Mouse (Mus musculus) CH12.LX (cell line): Measurements from ENCODE around the gene Hltf. TPM values are rescaled to one million over a fixed set of nuclear protein-coding genes. Genes with fewer than 3 reads are reported as not detected.
"Not testable (repeated sequence)": the region's sequence is repeated elsewhere in the genome, so short reads cannot be mapped to it uniquely, and the experiment has no call there.

ENCODE experiments used
- DNase-seq: peaks from one replicate; pipeline ENCODE4 v3.0.0-alpha.2; 2013; ENCODE audit errors: extremely low read depth
- H3K27ac ChIP-seq: 2 replicates; pipeline ENCODE4 v1.5.1; 2012; ENCODE audit warnings: low read depth, mild to moderate bottlenecking, control low read depth, moderate library complexity; ENCODE audit not compliant: insufficient read depth
- H3K27me3 ChIP-seq: replicated peaks from 2 replicates; pipeline ENCODE3; 2012; ENCODE audit warnings: inconsistent platforms
- H3K36me3 ChIP-seq, 2 experiments: replicated peaks in 1 of 2; 2 replicates each; pipeline versions ENCODE3 to v1.6.1; 2012; ENCODE audit warnings: inconsistent platforms in 1 of 2, low read length in 1 of 2, mild to moderate bottlenecking in 1 of 2, mixed read lengths in 1 of 2, moderate library complexity in 1 of 2; ENCODE audit not compliant: control insufficient read depth in 1 of 2, insufficient read depth in 1 of 2
- H3K4me1 ChIP-seq, 2 experiments: 2 replicates each; pipeline ENCODE4 v1.6.1; 2012; ENCODE audit warnings: inconsistent platforms in 1 of 2, moderate library complexity in 1 of 2; ENCODE audit not compliant: insufficient read depth in 2 of 2, control insufficient read depth in 1 of 2
- H3K4me2 ChIP-seq: 2 replicates; pipeline ENCODE4 v1.6.1; 2012; ENCODE audit warnings: low read depth, mild to moderate bottlenecking, control low read depth; ENCODE audit not compliant: poor library complexity, insufficient read depth, severe bottlenecking
- H3K4me3 ChIP-seq, 3 experiments: fragments of 150-350 bp in 1 of 3; sonication (generic) in 1 of 3; replicated peaks in 1 of 3; 2 replicates each; pipeline versions ENCODE3 to v1.5.1; 2011 to 2012; ENCODE audit warnings: low read depth in 2 of 3, low read length in 2 of 3, mild to moderate bottlenecking in 2 of 3, moderate library complexity in 2 of 3, control low read depth in 1 of 3, improper control_type of control experiment in 1 of 3, inconsistent platforms in 1 of 3, mixed read lengths in 1 of 3; ENCODE audit not compliant: poor library complexity in 1 of 3
- H3K79me2 ChIP-seq: replicated peaks from 2 replicates; pipeline ENCODE4 v1.6.1; 2012; ENCODE audit warnings: mild to moderate bottlenecking, moderate library complexity; ENCODE audit not compliant: control insufficient read depth, poor library complexity, insufficient read depth, severe bottlenecking; ENCODE audit errors: extremely low read depth
- H3K9ac ChIP-seq: 2 replicates; pipeline ENCODE4 v1.6.1; 2012; ENCODE audit warnings: low read depth, mild to moderate bottlenecking, control low read depth, moderate library complexity; ENCODE audit not compliant: insufficient read depth
- H3K9me3 ChIP-seq: replicated peaks from 2 replicates; pipeline ENCODE3; 2012; ENCODE audit warnings: low read length, inconsistent platforms, mixed read lengths
- CHD1 ChIP-seq: IDR thresholded peaks from 2 replicates; pipeline ENCODE4 v1.6.1; 2012; ENCODE audit warnings: low read depth, low read length, improper control_type of control experiment, inconsistent platforms
- CHD2 ChIP-seq: IDR thresholded peaks from 2 replicates; pipeline ENCODE4 v1.6.1; 2011; ENCODE audit warnings: low read length, improper control_type of control experiment
- CTCF ChIP-seq, 2 experiments: IDR thresholded peaks in 1 of 2; conservative IDR thresholded peaks in 1 of 2; 2 replicates each; pipeline ENCODE4 v1.5.1; 2011 to 2012; ENCODE audit warnings: low read depth in 2 of 2, low read length in 2 of 2, improper control_type of control experiment in 1 of 2, inconsistent platforms in 1 of 2, mild to moderate bottlenecking in 1 of 2, moderate library complexity in 1 of 2
- E2F4 ChIP-seq: IDR thresholded peaks from 2 replicates; pipeline ENCODE4 v1.6.1; 2011; ENCODE audit warnings: low read depth, low read length, improper control_type of control experiment; ENCODE audit not compliant: insufficient replicate concordance
- ELF1 ChIP-seq: IDR thresholded peaks from 2 replicates; pipeline ENCODE4 v1.6.1; 2014; ENCODE audit warnings: low read depth, mild to moderate bottlenecking, inconsistent platforms, low read length, improper control_type of control experiment
- EP300 ChIP-seq: IDR thresholded peaks from 2 replicates; pipeline ENCODE4 v1.6.1; 2011; ENCODE audit warnings: low read length, improper control_type of control experiment
- ETS1 ChIP-seq: conservative IDR thresholded peaks from 2 replicates; pipeline ENCODE4 v1.6.1; 2012; ENCODE audit warnings: low read depth, mild to moderate bottlenecking, inconsistent platforms, low read length, improper control_type of control experiment, moderate library complexity
- IRF4 ChIP-seq: IDR thresholded peaks from 2 replicates; pipeline ENCODE4 v1.6.1; 2014; ENCODE audit warnings: low read depth, mild to moderate bottlenecking, inconsistent platforms, low read length, improper control_type of control experiment
- KAT2A ChIP-seq: IDR thresholded peaks from 2 replicates; pipeline ENCODE4 v1.6.1; 2012; ENCODE audit warnings: low read length, improper control_type of control experiment, inconsistent platforms; ENCODE audit not compliant: insufficient replicate concordance
- MAX ChIP-seq: IDR thresholded peaks from 2 replicates; pipeline ENCODE4 v1.6.1; 2011; ENCODE audit warnings: low read length, improper control_type of control experiment
- MAZ ChIP-seq: IDR thresholded peaks from 2 replicates; pipeline ENCODE4 v1.6.1; 2012; ENCODE audit warnings: low read depth, mild to moderate bottlenecking, inconsistent platforms, low read length, improper control_type of control experiment, moderate library complexity
- MYC ChIP-seq: IDR thresholded peaks from 2 replicates; pipeline ENCODE4 v1.6.1; 2011; ENCODE audit warnings: low read depth, mild to moderate bottlenecking, improper control_type of control experiment, low read length
- PAX5 ChIP-seq: IDR thresholded peaks from 2 replicates; pipeline ENCODE4 v1.6.1; 2012; ENCODE audit warnings: low read length, inconsistent platforms, mixed read lengths
- POLR2A ChIP-seq: IDR thresholded peaks from 2 replicates; pipeline ENCODE4 v1.6.1; 2011; ENCODE audit warnings: low read depth, mild to moderate bottlenecking, improper control_type of control experiment, low read length
- POLR2AphosphoS2 ChIP-seq: IDR thresholded peaks from 2 replicates; pipeline ENCODE4 v1.6.1; 2011; ENCODE audit warnings: low read depth, low read length, improper control_type of control experiment
- SIN3A ChIP-seq: IDR thresholded peaks from 2 replicates; pipeline ENCODE4 v1.6.1; 2012; ENCODE audit warnings: low read length, improper control_type of control experiment, inconsistent platforms
- TBP ChIP-seq: conservative IDR thresholded peaks from 2 replicates; pipeline ENCODE4 v1.6.1; 2011; ENCODE audit warnings: low read depth, low read length, improper control_type of control experiment
- TCF12 ChIP-seq: IDR thresholded peaks from 2 replicates; pipeline ENCODE4 v1.6.1; 2014; ENCODE audit warnings: low read depth, mild to moderate bottlenecking, inconsistent platforms, low read length, improper control_type of control experiment
- USF1 ChIP-seq: IDR thresholded peaks from 2 replicates; pipeline ENCODE4 v1.6.1; 2014; ENCODE audit warnings: low read depth, mild to moderate bottlenecking, inconsistent platforms, low read length, improper control_type of control experiment
- USF2 ChIP-seq: conservative IDR thresholded peaks from 2 replicates; pipeline ENCODE4 v1.6.1; 2011; ENCODE audit warnings: low read depth, low read length, improper control_type of control experiment
- ZKSCAN1 ChIP-seq: IDR thresholded peaks from 2 replicates; pipeline ENCODE4 v1.6.1; 2012; ENCODE audit warnings: low read depth, inconsistent platforms, low read length, improper control_type of control experiment, borderline replicate concordance
- ZMIZ1 ChIP-seq: IDR thresholded peaks from 2 replicates; pipeline ENCODE4 v1.6.1; 2012; ENCODE audit warnings: low read depth, mild to moderate bottlenecking, inconsistent platforms, low read length, improper control_type of control experiment
- dilution Hi-C: fragments of 300-500 bp; cut with MboI; formaldehyde crosslinking; loops from 2 replicates; pipeline ENCODE4 v1.14.3; 2020; ENCODE audit warnings: low sequenced_read_pairs; ENCODE audit not compliant: extremely low pct_unique_long_range_greater_than_20kb, extremely low pct_ligation_motif_present
- in situ Hi-C: fragments of 300-500 bp; cut with MboI; formaldehyde crosslinking; loops from 3 replicates; pipeline ENCODE4 v1.14.3; 2019; ENCODE audit warnings: low sequenced_read_pairs, low pct_ligation_motif_present, low pct_unique_long_range_greater_than_20kb, mixed read lengths
- polyA plus RNA-seq: library from polyadenylated mRNA; unstranded; fragments of >175 nt; gene quantifications from 2 replicates; pipeline ENCODE4 v1.2.1, GENCODE M21; 2012; ENCODE audit warnings: low read depth; ENCODE audit not compliant: insufficient read length
- total RNA-seq, 2 experiments: library from RNA; depleted of rRNA; stranded (reverse); fragments of 300-350 nt in 1 of 2; fragments of >200 nt in 1 of 2; gene quantifications; 2 replicates each; pipeline ENCODE4 v1.2.3; 2012 to 2014

The Hltf gene
- total and polyA plus RNA-seq, 3 experiments: 18.9 to 37.1 (median 19.4) TPM

- TF ChIP-seq USF1: peak; percentile 94
- no peak for TF ChIP-seq CHD2
- TF ChIP-seq KAT2A: no peak
- TF ChIP-seq ELF1: peak; percentile 92
- peak; percentile 95 for TF ChIP-seq POLR2A
- peak; percentile 81; the same call in 1 of the 2 replicates for TF ChIP-seq SIN3A
- TF ChIP-seq USF2: peak; percentile 89
- no peak for TF ChIP-seq MYC
- TF ChIP-seq MAZ: peak; percentile 65; the same call in 1 of the 2 replicates
- TF ChIP-seq ETS1: no peak
Measured at GRCm38 (mm10) chr3:20034719-20035404, 22.7 kb upstream of the Hltf start, which contains the start of gene Hps3 (continued).

- in situ Hi-C loops: no loop called here
- Histone ChIP-seq H3K79me2 (peaks cover 18% of the 10 kb centered on the region), H3K27me3 (no peaks in the 10 kb centered on the region), H3K4me1 (peaks cover 7 to 13% of the 10 kb centered on the region in 2 experiments; a peak in 3 of 4 replicates), H3K9me3 (no peaks in the 10 kb centered on the region), H3K4me3 (no peak overlapping the region), H3K9ac (peak overlapping the region; percentile 40; the same call in 1 of the 2 replicates), H3K4me2 (no peak overlapping the region), H3K27ac (no peak overlapping the region), H3K36me3 (no peaks in the 10 kb centered on the region)
- DNase-seq: no peak
- dilution Hi-C loops: no loop called here
- TF ChIP-seq IRF4 (no peak), ZMIZ1 (no peak), E2F4 (no peak), MAX (no peak), POLR2AphosphoS2 (no peak), CTCF (conservative IDR thresholded peaks at IDR 0.05 in 1 of 2, IDR thresholded peaks at IDR 0.05 in 1 of 2; ENCODE audit: low read depth in 2 of 2, low read length in 2 of 2) (no peak), TCF12 (no peak), ZKSCAN1 (no peak), PAX5 (no peak), TBP (no peak), EP300 (no peak), KAT2A (no peak), ELF1 (no peak), MYC (no peak), USF1 (no peak), CHD1 (no peak), MAZ (no peak), CHD2 (no peak), USF2 (no peak)
Measured at GRCm38 (mm10) chr3:20036069-20036468, 21.5 kb upstream of the Hltf start.

DNA sequence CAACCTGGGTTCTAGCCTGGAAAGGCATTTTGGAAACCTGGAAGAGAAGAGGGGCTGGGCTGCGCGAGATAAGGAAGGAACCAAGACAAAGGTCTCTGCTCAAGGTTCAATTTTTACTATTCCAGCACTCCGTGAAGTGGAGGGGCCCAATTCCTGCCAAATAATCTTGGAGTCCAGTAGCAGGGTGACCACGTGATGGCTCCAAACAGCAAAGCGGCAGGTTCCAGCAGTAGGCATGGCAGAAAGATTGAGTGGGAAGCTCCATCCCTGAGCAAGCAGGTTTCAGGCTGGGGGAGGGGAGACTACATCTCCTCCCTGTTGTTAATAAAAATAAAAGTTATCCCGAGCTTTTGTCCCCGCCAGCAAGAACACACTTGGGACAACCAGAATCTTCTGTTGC lies 16.1 kb upstream of the Hltf start:
- H3K27me3 ChIP-seq, H3K9me3 ChIP-seq, H3K4me1 ChIP-seq, H3K9ac ChIP-seq, H3K4me3 ChIP-seq, H3K4me2 ChIP-seq, DNase-seq, H3K27ac ChIP-seq, H3K36me3 ChIP-seq, dilution Hi-C loops, in situ Hi-C loops, H3K79me2 ChIP-seq: not testable (repeated sequence)

GRCm38 (mm10) chr3:20044736-20045135 lies 12.9 kb upstream of the Hltf start:
- H3K9ac ChIP-seq, in situ Hi-C loops, dilution Hi-C loops, DNase-seq, H3K36me3 ChIP-seq, H3K4me1 ChIP-seq, H3K79me2 ChIP-seq, H3K4me3 ChIP-seq, H3K9me3 ChIP-seq, H3K27ac ChIP-seq, H3K4me2 ChIP-seq, H3K27me3 ChIP-seq: not testable (repeated sequence)
